Mouse (Mus musculus): ENCODE measurements around the gene Casp6.
A peak's percentile ranks its signal among the peaks of the same experiment; 100 is the strongest.

Gene Casp6

DNA sequence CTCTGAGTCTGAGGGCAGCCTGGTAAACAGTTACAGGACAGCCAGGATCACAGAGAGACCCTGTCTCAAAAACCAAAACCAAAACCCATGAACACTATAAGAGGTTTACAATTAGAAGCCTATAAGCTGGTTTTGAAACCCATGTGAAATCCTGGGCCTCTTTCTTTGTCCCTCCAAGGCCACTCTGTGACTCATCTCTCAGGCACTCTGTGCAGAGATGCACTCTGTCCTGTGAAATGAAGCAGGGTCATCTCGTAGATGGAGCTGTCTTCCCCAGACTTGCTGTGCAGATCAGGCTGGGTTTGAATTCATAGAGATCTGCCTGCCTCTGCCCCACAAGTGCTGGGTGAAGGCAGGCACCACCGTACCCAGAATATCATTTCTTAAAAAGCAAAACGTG lies 16.2 kb downstream of the Casp6 start:
- DNase-seq (ENCODE audit: inconsistent age in 2 of 2, low spot score in 1 of 2) = peak; percentile 43 to 66

DNA sequence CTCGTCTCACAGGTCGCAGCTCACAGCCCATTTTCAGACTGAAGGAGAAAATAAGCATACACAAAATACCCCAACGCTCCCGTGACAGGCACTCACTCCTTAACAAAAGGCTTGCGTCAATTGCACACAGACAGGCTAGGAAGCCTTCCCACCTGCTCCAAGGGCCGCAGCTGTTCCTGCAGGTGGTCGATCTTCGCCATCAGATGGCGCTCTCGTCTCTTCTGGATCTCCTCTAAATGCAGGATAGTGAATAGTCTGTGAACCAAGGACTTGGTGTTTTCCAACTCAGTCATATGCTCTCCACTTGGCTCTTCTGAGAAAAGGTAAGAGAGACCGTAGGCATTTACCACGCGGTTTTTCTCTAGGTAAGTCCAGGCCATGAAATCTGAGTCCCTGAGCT lies 17.2 kb downstream of the Casp6 start:
- peak; percentile 61 to 85 for DNase-seq (ENCODE audit: inconsistent age in 2 of 2, low spot score in 1 of 2)

DNA sequence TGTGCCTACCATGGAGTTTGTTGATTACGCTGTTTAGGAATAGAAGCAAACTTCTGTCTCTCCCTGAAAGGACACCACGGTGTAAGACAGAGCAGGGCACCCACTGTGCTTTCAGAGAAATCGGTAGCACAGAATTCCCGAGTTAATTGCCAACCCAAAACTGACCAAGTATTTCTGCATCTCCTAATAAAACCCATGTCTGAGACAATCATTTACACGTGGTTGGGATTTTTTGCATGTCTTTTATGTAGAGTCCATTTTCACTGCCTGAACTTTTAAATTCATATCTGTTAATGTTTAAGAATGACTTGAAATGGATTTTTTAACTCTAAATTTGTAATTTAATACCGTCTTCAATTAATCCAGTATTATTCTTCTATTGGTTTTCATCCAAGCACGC lies 22.4 kb downstream of the Casp6 start:
- DNase-seq (ENCODE audit: inconsistent age in 2 of 2, low spot score in 1 of 2) = no peak

DNA sequence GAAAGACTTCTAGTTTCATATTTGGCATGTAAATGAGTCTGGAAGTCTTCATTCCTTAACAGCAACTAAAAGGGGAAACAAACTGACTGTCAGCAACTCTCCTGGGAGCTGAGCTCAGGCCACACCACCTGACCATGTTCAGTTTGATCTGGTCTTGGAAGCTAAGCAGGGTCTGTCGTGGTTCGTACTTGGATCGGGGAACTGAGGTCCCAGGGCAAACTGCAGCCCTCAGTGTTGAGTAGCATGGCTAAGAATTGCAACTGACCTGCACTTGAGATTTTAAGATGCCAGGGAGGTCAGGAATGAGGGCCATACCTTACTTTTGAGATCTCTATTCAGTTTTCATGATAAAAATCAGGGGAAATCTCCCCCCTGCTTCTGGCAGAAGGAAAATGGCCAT lies 24.6 kb downstream of the Casp6 start:
- DNase-seq (ENCODE audit: inconsistent age in 2 of 2, low spot score in 1 of 2) = no peak

DNA sequence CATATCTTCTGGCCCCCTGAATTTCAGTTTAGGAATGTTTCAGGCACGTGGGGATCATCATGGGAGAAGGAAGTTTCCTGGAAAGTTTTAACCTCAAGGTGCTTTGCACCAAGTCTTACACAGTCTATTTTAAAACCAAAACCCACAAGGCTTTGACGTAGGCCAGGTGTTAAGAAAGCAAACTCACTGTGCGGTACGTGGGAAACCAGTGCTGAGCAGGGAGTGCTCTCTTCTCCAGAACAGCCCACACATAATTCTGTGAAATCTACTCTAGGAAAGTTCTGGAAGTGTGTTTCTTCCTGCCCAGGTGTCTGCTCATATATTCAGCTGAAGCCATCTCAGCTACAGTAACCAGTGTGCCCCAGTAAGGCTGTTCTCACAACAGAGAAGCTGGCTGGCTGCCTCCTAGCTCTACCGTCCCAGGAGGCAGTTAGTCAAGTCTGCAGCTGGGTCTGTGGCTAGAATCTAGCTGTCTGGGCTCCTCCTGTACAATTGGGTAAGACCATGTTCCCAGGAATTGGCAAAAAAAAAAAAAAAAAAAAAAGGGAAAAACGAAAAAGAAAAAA lies 29.1 kb downstream of the Casp6 start:
- DNase-seq (ENCODE audit: inconsistent age in 2 of 2, low spot score in 1 of 2) = peak in 1 of 2 experiments; percentile 39

DNA sequence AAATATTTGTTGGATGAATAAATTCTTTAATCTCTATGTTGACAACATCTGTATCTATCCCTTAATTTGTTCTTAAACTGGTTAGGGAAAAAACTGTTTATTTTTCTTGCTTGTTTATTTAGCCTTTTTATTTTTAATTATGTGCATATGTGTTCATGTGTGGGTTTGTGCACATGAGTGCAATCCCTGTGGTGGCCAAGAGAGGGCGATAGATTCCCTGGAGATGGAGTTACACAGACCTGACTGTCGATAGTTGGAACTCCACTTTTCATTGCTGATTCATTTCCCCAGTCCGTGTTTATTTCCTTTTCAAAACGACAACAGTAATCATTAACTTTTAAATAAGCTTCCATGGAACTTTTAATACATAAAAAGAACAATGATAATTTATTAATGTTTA lies 31.2 kb downstream of the Casp6 start:
- no peak for DNase-seq (ENCODE audit: inconsistent age in 2 of 2, low spot score in 1 of 2)

DNA sequence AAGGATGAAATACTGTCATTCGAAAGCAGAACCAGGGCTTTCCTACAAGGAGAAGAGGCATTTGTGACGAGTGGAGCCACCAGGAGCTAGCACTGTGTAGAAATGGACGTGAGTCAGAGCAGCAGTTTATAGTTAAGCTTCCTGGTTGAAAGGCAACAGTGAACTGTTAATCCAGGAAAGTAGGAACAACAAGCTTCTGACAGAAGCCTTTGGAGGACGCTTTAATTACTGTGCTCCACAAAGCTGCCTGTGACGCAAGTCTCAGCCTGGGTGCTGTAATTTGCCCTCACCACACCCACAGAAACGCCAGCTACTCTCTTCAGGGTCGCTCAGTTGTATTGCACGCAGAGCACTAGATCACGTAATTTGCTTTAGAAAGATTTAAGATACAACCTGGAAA lies 35.3 kb downstream of the Casp6 start:
- peak; percentile 21 to 72 for DNase-seq (ENCODE audit: inconsistent age in 2 of 2, low spot score in 1 of 2)

DNA sequence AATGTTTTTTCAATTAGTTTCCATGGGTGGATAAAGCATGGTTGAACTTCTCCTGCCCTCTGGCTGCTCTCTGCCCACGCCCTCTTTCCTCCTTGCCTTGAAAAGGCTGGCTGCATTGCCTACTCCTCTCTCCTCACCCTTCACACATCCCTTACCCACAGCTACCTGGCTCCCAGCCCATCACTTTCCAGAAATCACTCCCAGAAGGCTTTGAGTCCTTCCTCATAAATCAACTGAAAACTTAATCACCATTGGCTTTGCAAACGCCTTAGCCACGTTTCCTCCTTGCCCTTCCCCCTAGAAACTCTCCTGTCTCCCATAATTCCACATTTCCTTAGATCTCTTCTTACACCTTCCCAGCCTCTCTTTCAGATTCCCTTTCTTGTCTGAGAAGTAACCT lies 36.6 kb downstream of the Casp6 start:
- peak; percentile 24 to 57 for DNase-seq (ENCODE audit: inconsistent age in 2 of 2, low spot score in 1 of 2)

DNA sequence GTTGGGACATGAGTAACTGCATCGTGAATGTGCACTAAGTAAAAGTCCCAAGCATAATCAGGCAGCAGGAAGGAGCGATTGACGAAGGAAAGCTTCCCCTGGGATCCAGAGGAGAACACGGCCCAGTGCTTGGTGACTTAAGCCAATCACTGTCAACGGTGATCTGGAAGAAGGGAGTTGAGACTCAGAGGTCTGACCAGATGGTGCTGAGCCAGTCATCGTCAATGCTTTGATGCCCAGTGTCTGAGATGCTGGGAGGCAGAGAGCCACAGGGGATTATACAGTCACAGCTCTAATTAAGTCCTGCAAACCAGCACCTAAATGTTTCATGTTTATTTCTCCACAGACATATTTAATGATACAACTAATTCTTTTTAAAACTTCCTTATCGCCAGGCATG lies 37.8 kb downstream of the Casp6 start:
- DNase-seq (ENCODE audit: inconsistent age in 2 of 2, low spot score in 1 of 2) = no peak

DNA sequence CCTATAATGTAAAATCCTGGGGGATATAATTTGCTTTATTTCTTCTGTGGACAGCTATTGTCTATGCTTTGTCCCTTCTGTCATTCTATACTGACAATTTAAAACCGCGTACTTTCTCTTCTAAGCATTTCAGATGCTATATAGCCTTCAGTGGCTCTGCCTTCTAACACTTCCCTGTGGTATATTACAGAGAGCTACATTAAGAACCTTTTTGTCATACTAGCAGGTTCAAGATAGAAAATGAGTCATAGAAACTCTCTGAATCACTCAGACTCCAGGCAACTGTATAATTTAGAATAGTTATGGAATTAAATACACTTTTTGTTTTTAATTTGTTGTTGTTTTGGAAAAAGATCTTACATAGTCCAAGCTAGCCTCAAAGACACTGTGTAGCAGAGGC lies 39.6 kb downstream of the Casp6 start:
- DNase-seq (ENCODE audit: inconsistent age in 2 of 2, low spot score in 1 of 2) = no peak

DNA sequence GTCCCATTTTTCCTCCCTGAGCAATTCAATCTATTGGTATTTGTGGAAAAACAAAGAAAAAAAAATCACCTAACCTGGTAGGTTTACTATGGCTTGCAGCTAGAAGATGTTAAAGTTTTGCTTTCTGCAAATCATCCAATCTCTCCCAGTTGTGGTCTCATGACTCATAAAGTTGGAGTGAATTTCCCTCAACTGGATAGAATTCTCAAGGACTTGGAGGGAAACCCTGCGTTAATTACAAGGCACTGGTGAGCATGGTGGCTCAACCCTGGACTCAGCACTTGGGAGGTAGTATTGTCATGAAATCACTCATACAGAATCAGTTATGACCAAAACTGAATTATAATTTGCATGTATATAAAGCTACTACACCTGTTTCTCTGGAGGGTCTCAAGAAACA lies 40.1 kb downstream of the Casp6 start:
- DNase-seq (ENCODE audit: inconsistent age in 2 of 2, low spot score in 1 of 2) = peak in 1 of 2 experiments; percentile 24

DNA sequence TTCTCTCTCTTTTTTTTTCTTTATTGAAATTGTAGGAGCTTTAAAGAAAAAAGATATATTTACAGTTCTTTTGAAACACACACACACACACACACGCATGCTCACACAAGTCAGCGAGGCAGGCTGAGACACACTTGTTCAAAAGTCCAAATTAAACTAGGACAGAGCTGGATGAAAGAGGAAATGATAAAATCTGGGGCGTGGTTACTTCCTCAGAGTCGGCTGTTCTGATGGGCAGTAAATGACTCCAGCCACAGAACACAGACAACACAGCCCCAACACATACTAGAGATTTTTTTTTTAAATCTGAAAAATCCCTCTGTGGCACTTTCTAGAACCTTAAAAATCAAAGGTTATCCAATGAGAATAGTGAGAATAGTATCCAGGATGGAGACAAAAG lies 42.6 kb downstream of the Casp6 start:
- DNase-seq (ENCODE audit: inconsistent age in 2 of 2, low spot score in 1 of 2) = no peak

DNA sequence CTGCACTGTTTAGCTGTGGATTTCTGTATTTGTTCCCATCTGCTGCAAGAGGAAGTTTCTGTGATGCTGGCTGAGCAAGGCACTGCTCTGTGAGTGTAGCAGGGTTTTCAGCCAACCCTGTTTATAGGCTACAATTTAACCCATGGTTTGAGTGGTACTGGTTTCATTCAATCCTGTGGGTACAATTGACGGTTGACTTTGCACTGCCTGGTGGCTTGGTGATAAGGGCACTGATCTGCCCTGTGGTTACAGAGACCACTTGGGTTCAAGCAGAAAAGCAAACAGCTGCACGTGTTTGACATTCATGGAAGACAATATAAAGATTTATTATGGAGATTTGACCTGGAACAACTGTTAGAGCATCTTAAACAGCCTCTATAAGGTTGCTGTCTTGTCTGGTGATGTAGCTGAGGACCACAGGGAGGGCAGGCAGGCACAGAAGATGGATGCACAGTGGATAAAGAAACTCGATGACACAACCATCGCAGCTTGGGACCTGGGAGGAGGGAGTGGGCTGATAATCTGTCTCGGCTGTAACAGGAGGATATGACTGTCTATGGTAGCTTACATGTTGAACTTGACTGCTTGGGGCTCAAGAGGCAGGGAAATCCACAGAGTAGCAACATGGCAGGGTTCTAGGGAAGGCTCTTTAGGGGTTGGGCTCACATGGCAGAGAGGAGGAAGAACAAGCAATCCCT lies 45.1 kb downstream of the Casp6 start:
- no peak for DNase-seq (ENCODE audit: inconsistent age in 2 of 2, low spot score in 1 of 2)

DNA sequence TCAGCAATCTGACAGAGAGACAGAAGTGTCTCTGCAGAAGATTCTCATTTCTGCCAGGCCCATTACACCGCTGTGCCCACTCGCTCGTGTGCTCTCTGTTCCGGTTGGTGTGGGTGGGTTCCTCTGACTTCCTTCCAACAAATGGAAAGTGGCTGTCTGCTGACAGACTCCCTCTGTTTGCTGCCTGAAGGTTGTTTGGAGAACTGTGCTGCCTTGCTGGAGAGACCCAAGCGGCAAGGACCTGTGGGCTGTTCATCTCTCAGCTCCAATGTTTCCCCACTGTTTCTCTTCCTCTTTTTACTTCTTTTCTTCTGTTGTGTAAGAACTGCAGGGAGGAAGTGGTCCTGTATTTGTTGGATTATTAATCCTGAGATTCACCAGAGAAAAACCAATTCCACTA lies 47.1 kb downstream of the Casp6 start:
- no peak for DNase-seq (ENCODE audit: inconsistent age in 2 of 2, low spot score in 1 of 2)

DNA sequence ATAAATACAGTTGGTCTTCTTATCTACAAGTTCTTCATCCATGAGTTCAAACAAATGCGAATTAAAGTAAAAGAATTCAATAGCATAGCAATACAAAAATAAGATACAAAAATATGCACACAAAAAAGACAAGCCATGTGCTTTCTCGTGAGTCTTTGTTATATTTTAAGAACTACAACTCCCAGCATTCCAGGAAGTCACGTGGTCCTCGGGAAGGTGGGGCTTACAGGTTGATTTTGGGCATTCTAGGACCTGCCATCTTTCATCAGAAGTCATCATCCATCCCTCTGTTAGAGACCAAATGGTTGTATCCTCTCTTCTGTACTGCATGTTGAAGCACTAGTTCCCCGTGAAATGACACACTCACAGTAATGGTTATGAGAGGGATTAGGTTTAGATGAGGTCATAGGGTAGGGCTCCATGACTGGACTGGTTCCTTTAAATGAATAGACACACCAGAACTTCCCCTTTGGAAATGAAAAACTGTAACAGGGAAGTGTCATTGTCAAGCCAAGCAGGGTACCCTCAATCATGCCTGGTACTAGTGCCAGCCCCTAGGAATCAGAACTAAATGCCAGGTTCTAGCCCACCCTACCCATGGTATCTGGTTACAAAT lies 48.0 kb downstream of the Casp6 start:
- no peak for DNase-seq (ENCODE audit: inconsistent age in 2 of 2, low spot score in 1 of 2)

DNA sequence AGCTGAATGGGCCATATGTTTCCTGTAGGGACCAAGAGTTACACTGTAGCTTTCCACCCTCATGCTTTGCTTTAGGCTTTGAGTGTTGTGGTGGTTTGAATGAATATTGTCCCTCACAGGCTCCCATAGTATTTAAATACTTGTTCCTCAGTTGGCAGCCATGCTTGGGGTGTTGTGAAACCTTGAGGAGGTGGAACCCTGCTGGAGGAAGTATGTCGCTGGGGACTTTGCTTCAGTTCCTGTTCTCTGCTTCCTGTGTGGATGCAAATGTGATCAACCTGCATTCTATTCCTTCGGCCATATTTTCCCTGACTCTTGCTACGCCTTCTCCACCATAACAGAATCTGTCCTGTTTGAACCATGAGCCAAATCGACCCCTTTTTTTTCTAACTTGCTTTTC lies 52.1 kb downstream of the Casp6 start:
- no peak for DNase-seq (ENCODE audit: inconsistent age in 2 of 2, low spot score in 1 of 2)

DNA sequence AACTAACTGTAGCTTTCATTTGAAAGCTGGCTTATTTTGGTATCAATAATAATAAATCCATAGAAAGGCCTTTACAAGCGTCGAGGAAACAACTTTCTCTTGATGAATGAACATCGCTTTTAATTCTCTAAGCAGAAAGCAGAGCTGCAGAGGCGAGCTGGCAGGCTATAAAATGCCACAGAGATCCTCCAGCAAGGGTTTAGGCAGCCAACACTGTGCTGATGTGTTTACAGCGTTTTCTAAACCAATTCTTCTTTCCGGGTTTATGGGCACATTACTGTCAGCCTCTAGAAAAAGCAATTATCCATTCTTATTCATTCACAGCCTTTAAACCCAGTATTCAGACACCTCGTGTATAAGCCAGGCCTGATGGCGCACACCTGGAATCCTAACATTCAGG lies 61.3 kb downstream of the Casp6 start:
- no peak for DNase-seq (ENCODE audit: inconsistent age in 2 of 2, low spot score in 1 of 2)
